Mouse (Mus musculus) heart, embryonic 13.5 days (tissue): ENCODE results near the gene Scamp5. TPM values are rescaled to one million over a fixed set of nuclear protein-coding genes. Genes with fewer than 3 reads are reported as not detected.

Experiments used
- ATAC-seq: fragments of 200-750 bp; cut with Nextera tagmentation; 2 replicates; pipeline ENCODE4 v1.8.0; 2017; ENCODE audit warnings: moderate TSS enrichment; ENCODE audit not compliant: insufficient number of reproducible peaks, low FRiP score, low TSS enrichment; ENCODE audit errors: extremely low read depth
- H3K27ac ChIP-seq: fragments of 300-500 bp; sonication (generic); replicated peaks from 2 replicates; pipeline ENCODE4 v1.5.1; 2015; ENCODE audit warnings: moderate library complexity, mild to moderate bottlenecking, inconsistent platforms
- H3K27me3 ChIP-seq: fragments of 300-500 bp; sonication (generic); replicated peaks from 2 replicates; pipeline ENCODE4 v1.6.1; 2015; ENCODE audit warnings: mild to moderate bottlenecking, inconsistent platforms
- H3K36me3 ChIP-seq: fragments of 300-500 bp; sonication (generic); 2 replicates; pipeline ENCODE4 v1.6.1; 2015; ENCODE audit warnings: mild to moderate bottlenecking, inconsistent platforms
- H3K4me1 ChIP-seq: fragments of 300-500 bp; sonication (generic); 2 replicates; pipeline ENCODE4 v1.6.1; 2015; ENCODE audit warnings: inconsistent platforms
- H3K4me2 ChIP-seq: fragments of 300-500 bp; sonication (generic); 2 replicates; pipeline ENCODE4 v1.6.1; 2015; ENCODE audit warnings: inconsistent platforms, mild to moderate bottlenecking, moderate library complexity
- H3K4me3 ChIP-seq: fragments of 300-500 bp; sonication (generic); 2 replicates; pipeline ENCODE4 v1.5.1; 2015; ENCODE audit warnings: moderate library complexity, mild to moderate bottlenecking, inconsistent platforms
- H3K9ac ChIP-seq: fragments of 300-500 bp; sonication (generic); 2 replicates; pipeline ENCODE4 v1.6.1; 2015; ENCODE audit warnings: inconsistent platforms, mild to moderate bottlenecking, moderate library complexity
- H3K9me3 ChIP-seq: fragments of 300-500 bp; sonication (generic); 2 replicates; pipeline ENCODE4 v1.6.1; 2016; ENCODE audit warnings: inconsistent platforms
- WGBS: fragments of 180-500 bp; shearing (Covaris S2); methylation state at CpG from one replicate; pipeline ENCODE4 v1.1.7; 2015; ENCODE audit warnings: mixed read lengths; 5-methylcytosine and 5-hydroxymethylcytosine counted together
- polyA plus RNA-seq: library from polyadenylated mRNA; unstranded; fragments of >200 nt; fragmentation: Nextera tagmentation; extraction: Ambion mirVana; gene quantifications from 2 replicates; pipeline ENCODE4 v1.2.1, GENCODE M21; 2015

The Scamp5 gene
- polyA plus RNA-seq, 1 experiment from 2014 or later = 9.8 TPM

DNA sequence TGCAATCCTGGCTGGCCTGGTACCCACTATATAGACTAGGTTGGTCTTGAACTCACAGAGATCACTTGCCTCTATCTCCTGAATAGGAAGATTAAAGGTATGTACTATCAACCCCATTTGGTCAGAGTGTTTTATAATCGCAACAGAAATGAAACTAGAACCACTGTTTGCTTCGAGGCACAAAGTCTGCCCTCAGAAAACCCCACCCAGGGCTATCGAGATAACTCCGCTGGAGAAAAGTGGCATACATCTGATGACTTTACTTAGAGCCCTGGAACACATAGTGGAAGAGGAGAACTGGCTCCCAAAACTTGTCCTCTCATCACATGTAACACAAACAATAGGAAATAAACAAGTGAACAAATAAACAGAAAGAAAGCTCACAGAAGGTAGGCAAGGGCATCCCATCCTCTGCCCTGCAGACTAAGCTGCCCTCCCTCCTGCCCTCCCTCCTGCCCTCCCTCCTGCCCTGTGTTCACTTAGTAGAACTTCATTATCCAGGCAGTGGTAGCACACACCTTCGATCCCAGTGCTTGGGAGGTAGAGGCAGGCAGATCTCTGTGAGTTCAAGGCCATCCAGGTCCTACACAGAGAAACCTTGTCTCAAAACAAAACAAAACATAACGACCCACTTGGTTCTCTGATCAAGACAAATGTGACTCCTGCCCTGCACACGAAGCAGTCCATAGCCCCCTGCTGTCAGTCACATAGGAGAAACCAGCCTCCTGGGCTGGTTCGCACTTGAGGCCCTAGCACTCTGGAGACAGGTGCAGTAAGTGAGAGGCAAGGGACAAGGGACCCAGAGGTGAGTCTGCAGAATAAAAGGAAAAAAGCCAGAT, 15.0 kb downstream of the Scamp5 start:
- ATAC-seq = no peak
- H3K9me3 ChIP-seq = no peaks in the 10 kb centered on the region
- H3K4me2 ChIP-seq = no peak overlapping the region
- no peak overlapping the region for H3K27ac ChIP-seq
- peaks cover 11% of the 10 kb centered on the region for H3K36me3 ChIP-seq
- H3K9ac ChIP-seq = no peak overlapping the region
- H3K4me3 ChIP-seq = no peak overlapping the region
- 63% methylated on average over 8 of the region's 8 CpGs for WGBS
- no peaks in the 10 kb centered on the region for H3K4me1 ChIP-seq
- H3K27me3 ChIP-seq = no peaks in the 10 kb centered on the region

DNA sequence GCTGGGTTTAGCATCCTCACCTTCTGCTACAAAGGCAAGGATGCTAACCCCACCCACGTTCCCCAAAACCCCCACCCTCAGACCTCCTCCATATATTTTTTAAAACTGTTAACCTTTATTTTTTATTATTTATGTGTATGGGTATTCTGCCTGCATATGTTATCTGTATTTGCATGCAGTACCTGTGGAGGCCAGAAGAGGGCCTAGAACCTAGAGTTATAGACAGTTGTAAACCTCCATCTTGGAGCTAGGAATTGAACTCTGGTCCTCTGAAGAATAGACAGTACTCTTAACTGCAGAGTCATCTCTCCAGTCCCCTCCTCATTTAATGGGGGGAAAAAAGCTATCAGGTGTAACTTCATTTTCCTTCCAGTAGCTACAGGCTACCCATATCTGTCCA, 18.1 kb downstream of the Scamp5 start:
- no peak overlapping the region for H3K9ac ChIP-seq
- H3K27me3 ChIP-seq = no peaks in the 10 kb centered on the region
- H3K4me2 ChIP-seq = no peak overlapping the region
- H3K36me3 ChIP-seq = peaks cover 28% of the 10 kb centered on the region
- H3K9me3 ChIP-seq = no peaks in the 10 kb centered on the region
- WGBS = 41% methylated on average over 1 of the region's 1 CpGs
- no peak overlapping the region for H3K27ac ChIP-seq
- no peaks in the 10 kb centered on the region for H3K4me1 ChIP-seq
- no peak for ATAC-seq
- no peak overlapping the region for H3K4me3 ChIP-seq

DNA sequence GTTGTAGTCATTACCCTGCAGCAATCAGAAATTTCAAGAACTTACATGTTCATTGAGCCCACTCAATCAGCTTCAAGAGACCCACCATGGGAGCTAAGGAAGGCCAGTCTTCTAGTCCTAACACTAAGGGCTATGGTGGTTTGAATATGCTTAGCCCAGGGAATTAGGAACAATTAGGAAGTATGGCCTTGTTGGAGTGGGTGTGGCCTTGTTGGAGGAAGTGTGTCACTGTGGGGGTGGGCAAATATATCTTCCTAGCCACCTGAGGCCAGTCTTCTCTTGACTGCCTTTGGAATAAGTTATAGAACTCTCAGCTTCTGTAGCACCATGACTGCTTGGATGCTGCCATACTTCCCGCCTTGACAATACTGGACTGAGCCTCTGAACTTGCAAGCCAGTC, 27.2 kb downstream of the Scamp5 start:
- Histone ChIP-seq H3K4me2 (no peak overlapping the region), H3K4me1 (peaks cover 27% of the 10 kb centered on the region), H3K9me3 (no peaks in the 10 kb centered on the region), H3K36me3 (peaks cover 21% of the 10 kb centered on the region), H3K27me3 (no peaks in the 10 kb centered on the region), H3K4me3 (no peak overlapping the region), H3K9ac (no peak overlapping the region), H3K27ac (no peak overlapping the region)
- WGBS = 93% methylated on average over 1 of the region's 1 CpGs
- no peak for ATAC-seq

DNA sequence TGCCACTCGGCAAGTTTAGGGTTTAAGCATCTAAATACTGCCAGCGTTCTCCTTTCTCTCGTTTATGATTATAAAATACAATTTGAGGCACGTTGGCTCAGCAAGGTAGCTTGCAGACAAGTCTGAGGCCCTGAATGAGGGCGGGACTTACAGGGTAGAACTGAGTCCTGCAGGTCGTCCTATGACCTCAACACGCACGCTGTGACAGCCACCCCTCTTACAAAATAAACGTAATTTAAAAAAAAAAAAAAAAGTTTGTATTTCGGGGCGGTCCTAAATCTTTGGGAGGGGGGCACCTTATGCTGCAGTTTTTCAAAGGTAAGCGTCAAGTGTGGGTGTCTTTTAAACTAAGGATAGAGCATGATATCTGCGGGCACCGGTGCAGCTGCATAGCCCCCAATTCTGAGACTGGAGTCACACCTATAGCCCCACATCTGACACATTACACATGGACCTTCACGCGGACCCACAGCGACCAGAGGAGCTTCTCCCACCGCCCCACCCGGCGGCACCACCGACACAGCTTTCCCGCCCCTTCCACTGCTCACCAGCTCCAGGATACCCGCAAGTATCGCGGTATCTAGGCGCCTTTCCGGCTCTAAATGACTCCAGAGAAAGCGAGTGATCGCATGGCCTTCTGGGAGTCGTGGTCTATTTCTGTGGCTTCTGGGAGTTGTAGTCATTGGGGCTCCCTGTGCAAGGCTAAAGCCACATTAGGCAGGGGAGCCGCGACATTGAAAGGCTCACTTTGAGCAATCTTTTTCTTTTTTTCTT, 28.2 kb downstream of the Scamp5 start, which contains the start of gene Ppcdc:
Ppcdc (minus strand) TSS at position 603 of the 774 bp plus-strand sequence.
- peak within 1 kb of the TSS; percentile 83 for H3K9ac ChIP-seq
- H3K9me3 ChIP-seq = no peaks in the 10 kb centered on the region
- peak within 1 kb of the TSS; percentile 57 for H3K4me3 ChIP-seq
- peaks cover 12% of the 10 kb centered on the region for H3K36me3 ChIP-seq
- H3K4me2 ChIP-seq = peak within 1 kb of the TSS; percentile 68
- WGBS = 4% methylated on average over 32 of the region's 32 CpGs
- peak; percentile 84 for ATAC-seq
- peak within 1 kb of the TSS; percentile 67 for H3K27ac ChIP-seq
- H3K4me1 ChIP-seq = peaks cover 27% of the 10 kb centered on the region
- H3K27me3 ChIP-seq = no peaks in the 10 kb centered on the region

DNA sequence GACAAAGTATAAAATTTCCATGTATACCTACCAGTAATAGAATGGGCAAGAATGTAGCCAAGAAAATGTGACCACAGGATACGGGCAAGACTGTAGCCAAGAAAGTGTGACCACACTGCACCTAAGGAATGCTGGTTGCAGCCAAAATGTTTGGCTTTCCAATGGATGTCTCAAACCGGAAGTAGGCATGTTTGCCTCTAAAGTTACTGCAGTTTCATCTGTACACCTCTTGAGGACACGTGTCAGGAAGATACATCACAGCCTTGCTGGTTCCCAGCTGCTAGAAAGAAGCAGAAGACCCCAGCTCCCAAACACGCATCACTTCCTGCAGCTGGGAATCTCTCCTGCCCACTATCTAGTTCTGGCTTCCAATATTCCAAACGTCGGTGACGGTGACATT, 28.8 kb downstream of the Scamp5 start:
- 48% methylated on average over 7 of the region's 7 CpGs for WGBS

DNA sequence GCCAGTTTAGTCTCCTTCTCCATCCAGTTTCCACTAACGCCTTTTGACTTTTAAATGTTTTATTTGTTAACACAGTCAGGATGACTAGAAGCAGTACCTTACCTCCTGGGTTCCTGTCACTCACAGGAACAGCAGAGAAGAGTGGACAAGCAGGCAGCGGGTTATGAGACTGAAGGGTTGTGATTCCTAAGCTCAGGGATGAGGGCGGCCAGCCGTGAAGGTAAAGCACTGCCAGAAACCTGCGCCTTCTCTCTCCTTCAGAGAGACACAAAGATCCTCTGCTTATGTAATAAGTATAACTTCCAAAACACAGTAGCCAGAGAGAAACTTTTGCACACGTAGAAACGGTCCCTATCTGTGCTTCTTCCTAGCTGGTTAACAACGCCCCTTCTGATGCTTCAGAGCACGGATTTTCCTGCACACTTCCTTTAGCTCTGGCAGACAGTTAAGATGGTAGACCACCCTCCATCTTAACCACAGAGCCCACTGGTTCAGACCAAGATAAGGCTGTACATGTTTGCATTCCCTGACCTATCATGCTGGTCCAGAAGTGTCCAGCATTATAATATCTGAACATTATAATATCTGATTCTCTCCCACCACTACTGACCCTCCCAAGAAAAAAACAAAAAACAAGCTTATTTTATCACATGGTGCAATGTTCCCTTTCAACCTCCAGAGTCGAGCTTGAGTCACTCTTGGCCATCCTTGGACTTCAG, 29.8 kb downstream of the Scamp5 start:
- Histone ChIP-seq H3K9me3 (no peaks in the 10 kb centered on the region), H3K4me2 (no peak overlapping the region), H3K27me3 (no peaks in the 10 kb centered on the region), H3K36me3 (peaks cover 7% of the 10 kb centered on the region; the same call in 1 of the 2 replicates), H3K9ac (peak overlapping the region; percentile 58), H3K4me1 (peaks cover 39% of the 10 kb centered on the region), H3K27ac (peak overlapping the region; percentile 56), H3K4me3 (no peak overlapping the region)
- no peak for ATAC-seq
- 61% methylated on average over 10 of the region's 10 CpGs for WGBS

More for the DNA sequence above, 28.8 kb downstream of the Scamp5 start:
- H3K9ac ChIP-seq = peak overlapping the region; percentile 83
- H3K27me3 ChIP-seq = no peaks in the 10 kb centered on the region
- H3K4me1 ChIP-seq = peaks cover 29% of the 10 kb centered on the region
- peak overlapping the region; percentile 57 for H3K4me3 ChIP-seq
- no peaks in the 10 kb centered on the region for H3K9me3 ChIP-seq
- ATAC-seq = no peak
- H3K27ac ChIP-seq = peak overlapping the region; percentile 67; the same call in 1 of the 2 replicates
- H3K4me2 ChIP-seq = peak overlapping the region; percentile 68
- H3K36me3 ChIP-seq = peaks cover 7% of the 10 kb centered on the region; the same call in 1 of the 2 replicates

DNA sequence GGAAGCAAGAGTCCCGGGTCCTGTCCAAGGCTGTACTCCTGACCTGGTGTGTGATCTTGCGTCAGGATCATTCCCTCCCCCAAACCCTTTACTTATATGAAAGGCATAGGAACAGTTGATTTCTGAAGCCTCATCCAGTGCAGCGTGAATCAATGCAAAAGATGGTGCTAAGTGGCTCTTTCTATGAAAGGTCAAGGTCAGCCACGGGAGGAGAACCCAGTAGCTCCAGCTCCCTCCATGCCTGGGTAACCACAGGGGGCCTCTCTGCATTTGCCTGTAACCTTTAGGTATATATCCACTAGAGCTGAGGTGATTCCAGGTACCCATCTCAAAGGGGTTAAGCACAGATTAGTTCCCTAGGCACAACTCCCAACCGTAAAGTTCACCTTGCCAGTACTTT, 31.7 kb downstream of the Scamp5 start:
- H3K36me3 ChIP-seq = no peaks in the 10 kb centered on the region
- H3K9ac ChIP-seq = no peak overlapping the region
- H3K9me3 ChIP-seq = no peaks in the 10 kb centered on the region
- no peak for ATAC-seq
- WGBS = 80% methylated on average over 5 of the region's 5 CpGs
- no peaks in the 10 kb centered on the region for H3K27me3 ChIP-seq
- H3K27ac ChIP-seq = no peak overlapping the region
- no peak overlapping the region for H3K4me3 ChIP-seq
- peaks cover 46% of the 10 kb centered on the region for H3K4me1 ChIP-seq
- no peak overlapping the region for H3K4me2 ChIP-seq

DNA sequence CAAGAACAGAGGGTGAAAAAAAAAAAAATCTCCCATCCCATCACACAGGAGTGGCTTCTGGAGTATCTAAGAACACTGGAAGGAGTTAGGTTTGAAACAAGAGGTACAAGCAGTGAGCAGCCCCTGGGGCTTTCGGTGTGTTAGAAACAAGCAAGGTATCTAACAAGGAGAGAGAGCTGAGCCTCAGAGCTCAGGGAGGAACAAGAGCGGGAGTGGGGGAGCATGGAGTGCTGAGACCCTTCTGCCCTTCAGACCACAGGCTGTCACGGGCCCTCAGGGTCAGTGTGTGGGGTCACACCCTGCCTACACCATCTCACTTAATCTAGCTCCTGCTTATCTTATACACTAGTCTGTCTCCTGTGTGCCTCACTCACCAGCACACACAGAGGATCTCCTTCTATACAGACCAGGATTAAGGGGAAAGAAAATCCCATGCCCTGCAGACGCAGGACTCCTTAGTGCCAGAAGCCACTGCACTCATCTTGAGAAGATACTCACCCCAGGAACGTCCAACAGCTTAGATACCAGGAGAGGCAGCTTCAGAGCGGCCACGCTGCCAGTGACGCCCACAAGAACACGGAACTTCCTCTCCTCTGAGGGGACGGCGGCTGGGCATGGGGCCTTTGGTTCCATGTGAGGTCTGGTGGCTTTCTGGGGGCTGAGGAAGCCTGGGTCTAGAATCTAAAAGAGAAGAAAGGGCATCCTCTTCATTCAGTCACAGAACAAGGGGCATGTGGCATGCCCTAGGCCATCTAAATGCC, 33.3 kb downstream of the Scamp5 start:
- H3K4me2 ChIP-seq = no peak overlapping the region
- no peak overlapping the region for H3K27ac ChIP-seq
- no peak overlapping the region; the same call in 1 of the 2 replicates for H3K9ac ChIP-seq
- H3K9me3 ChIP-seq = no peaks in the 10 kb centered on the region
- ATAC-seq = no peak
- no peak overlapping the region for H3K4me3 ChIP-seq
- peaks cover 44% of the 10 kb centered on the region for H3K4me1 ChIP-seq
- WGBS = 75% methylated on average over 11 of the region's 11 CpGs
- no peaks in the 10 kb centered on the region for H3K36me3 ChIP-seq
- H3K27me3 ChIP-seq = no peaks in the 10 kb centered on the region

DNA sequence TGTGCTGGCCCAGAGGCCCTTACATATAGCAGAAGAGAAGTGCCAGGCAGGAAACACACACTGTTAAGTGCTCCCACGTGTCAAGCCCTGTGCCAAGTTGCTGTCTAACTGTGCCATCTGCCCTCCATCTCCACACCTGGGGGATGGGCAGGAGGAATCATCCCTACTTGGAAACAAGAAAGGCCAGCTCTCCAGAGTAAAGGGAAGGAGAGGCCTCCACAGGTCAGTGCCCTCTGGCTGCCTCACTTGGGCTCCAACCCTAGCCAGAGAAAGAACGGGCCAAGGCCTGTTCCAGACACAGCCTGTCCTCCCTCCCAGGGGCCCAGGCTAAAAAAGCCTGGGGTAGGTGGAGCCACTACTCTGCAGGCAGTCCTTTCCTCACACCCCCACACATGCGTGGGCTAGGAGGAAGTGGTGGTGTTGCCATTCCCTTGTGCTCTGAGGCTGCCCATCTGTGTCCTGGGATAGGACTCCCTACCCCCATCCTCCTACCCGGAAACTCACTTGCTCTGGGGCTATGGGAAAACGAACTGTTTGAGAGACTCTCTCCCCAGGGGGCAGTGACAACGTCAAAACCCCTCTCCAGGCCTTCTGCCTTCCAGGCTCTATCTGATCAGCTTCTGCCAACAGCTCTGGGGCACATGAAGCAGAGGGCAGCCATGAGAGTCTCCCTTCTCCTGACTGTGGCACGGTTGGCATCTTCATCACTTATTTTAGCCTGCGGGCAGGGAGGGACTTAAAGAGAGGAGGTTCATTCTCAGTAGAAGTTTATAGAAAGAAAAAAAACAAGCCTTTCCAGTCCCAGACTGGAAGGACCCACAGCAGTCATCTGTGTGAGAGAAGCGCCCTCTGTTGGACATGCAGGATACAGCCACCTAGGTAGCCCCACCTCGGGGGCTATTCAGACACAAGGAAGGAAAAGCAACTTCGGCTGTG, 34.5 kb downstream of the Scamp5 start:
- Histone ChIP-seq H3K36me3 (no peaks in the 10 kb centered on the region), H3K9me3 (no peaks in the 10 kb centered on the region), H3K4me3 (no peak overlapping the region), H3K4me1 (peaks cover 44% of the 10 kb centered on the region), H3K4me2 (peak overlapping the region; percentile 37), H3K27me3 (no peaks in the 10 kb centered on the region), H3K9ac (peak overlapping the region; percentile 71), H3K27ac (peak overlapping the region; percentile 84)
- ATAC-seq = peak; percentile 24; the same call in 1 of the 2 replicates
- 11% methylated on average over 11 of the region's 11 CpGs for WGBS

DNA sequence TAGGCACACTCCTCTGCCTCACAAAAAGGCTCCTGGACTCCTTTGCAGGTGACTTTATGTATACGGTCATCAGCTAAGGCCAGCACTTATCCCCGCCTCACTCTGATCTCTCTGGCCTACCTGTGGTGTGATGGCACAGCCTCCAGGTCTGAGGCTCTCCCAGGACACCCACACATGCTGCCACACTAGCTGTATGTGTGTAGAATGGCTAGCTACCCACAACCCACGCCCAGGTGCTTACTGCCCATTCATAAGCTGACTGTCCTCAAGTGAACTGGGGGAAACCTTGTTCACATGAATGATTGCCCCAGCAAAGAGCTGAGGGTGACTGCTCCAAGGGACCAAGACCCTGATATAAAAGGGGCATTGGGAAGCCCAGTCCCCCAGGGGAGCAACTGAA, 35.4 kb downstream of the Scamp5 start:
- 89% methylated on average over 3 of the region's 3 CpGs for WGBS
- Histone ChIP-seq H3K9ac (peak overlapping the region; percentile 71; the same call in 1 of the 2 replicates), H3K4me3 (no peak overlapping the region), H3K27ac (peak overlapping the region; percentile 84), H3K36me3 (no peaks in the 10 kb centered on the region), H3K4me1 (peaks cover 45% of the 10 kb centered on the region), H3K4me2 (no peak overlapping the region), H3K9me3 (no peaks in the 10 kb centered on the region), H3K27me3 (no peaks in the 10 kb centered on the region)
- no peak for ATAC-seq
